15 mouse cellular contexts compared by ENCODE assay signal in genomic region chr7:89064462-89064861, GRCm38 (mm10).
"Had no signal": no experiment of that assay in that cellular context is flagged by ENCODE, and none has a peak within 500 bp of the region (broad histone marks: within the 10 kb centered on the region; RNA-seq: fewer than 3 reads in every experiment).

No protein-coding gene starts in this region.

- H3K9me3 ChIP-seq: neural tube, embryonic 15.5 days; stomach, embryonic 15.5 days had no signal

- DNase-seq: retina, postnatal 1 day; right cerebral cortex, adult 18-20 months; right cerebral cortex, postnatal 14 days; right cerebral cortex, postnatal 25 days; right cerebral cortex, postnatal 4 days; spleen, adult 18-20 months; thymus, adult 18-20 months; thymus, adult 2 months; thymus, postnatal 14 days; thymus, postnatal 25 days; thymus, postnatal 36 days; thymus, postnatal 4 days had no signal

- H3K9ac ChIP-seq: neural tube, embryonic 15.5 days; stomach, embryonic 15.5 days had no signal

- H3K27me3 ChIP-seq: neural tube, embryonic 15.5 days; stomach, embryonic 15.5 days had no signal

- H3K4me2 ChIP-seq: neural tube, embryonic 15.5 days; stomach, embryonic 15.5 days had no signal

- H3K36me3 ChIP-seq: neural tube, embryonic 15.5 days; stomach, embryonic 15.5 days had no signal

- H3K4me1 ChIP-seq: neural tube, embryonic 15.5 days; stomach, embryonic 15.5 days had no signal

- H3K27ac ChIP-seq: neural tube, embryonic 15.5 days; stomach, embryonic 15.5 days; stomach, postnatal 0 days had no signal

- H3K4me3 ChIP-seq: neural tube, embryonic 15.5 days; stomach, embryonic 15.5 days had no signal
